18 mouse cellular contexts compared by ENCODE assay signal in genomic region chr11:84730218-84730617, GRCm38 (mm10).
"Had no signal": no experiment of that assay in that cellular context is flagged by ENCODE, and none has a peak within 500 bp of the region (broad histone marks: within the 10 kb centered on the region; RNA-seq: fewer than 3 reads in every experiment).

No protein-coding gene starts in this region.

- H3K27ac ChIP-seq: kidney, embryonic 15.5 days; left cerebral cortex, adult 2 months; liver, embryonic 13.5 days; midbrain, embryonic 12.5 days; midbrain, embryonic 15.5 days; stomach, embryonic 15.5 days had no signal

- H3K9ac ChIP-seq: kidney, embryonic 15.5 days; liver, embryonic 13.5 days; midbrain, embryonic 12.5 days; midbrain, embryonic 15.5 days; stomach, embryonic 15.5 days had no signal

- H3K9me3 ChIP-seq: kidney, embryonic 15.5 days; liver, embryonic 13.5 days; midbrain, embryonic 12.5 days; midbrain, embryonic 15.5 days; stomach, embryonic 15.5 days had no signal

- H3K4me2 ChIP-seq: kidney, embryonic 15.5 days; liver, embryonic 13.5 days; midbrain, embryonic 12.5 days; midbrain, embryonic 15.5 days; stomach, embryonic 15.5 days had no signal

- H3K4me3 ChIP-seq: kidney, embryonic 15.5 days; left cerebral cortex, adult 2 months; liver, embryonic 13.5 days; midbrain, embryonic 12.5 days; midbrain, embryonic 15.5 days; stomach, embryonic 15.5 days had no signal

- H3K4me1 ChIP-seq: kidney, embryonic 15.5 days; stomach, embryonic 15.5 days had no signal

- H3K27me3 ChIP-seq: midbrain, embryonic 15.5 days; stomach, embryonic 15.5 days had no signal

- H3K36me3 ChIP-seq: kidney, embryonic 15.5 days; liver, embryonic 13.5 days; midbrain, embryonic 12.5 days; midbrain, embryonic 15.5 days; stomach, embryonic 15.5 days had no signal

- DNase-seq: kidney, adult 2 months; kidney, postnatal 10 days; kidney, postnatal 36 days; layer of hippocampus, postnatal 36 days; liver, embryonic 13.5 days; lung, adult 2 months; lung, postnatal 14 days; lung, postnatal 4 days; right cerebral cortex, postnatal 25 days; spleen, adult 18-20 months; thymus, adult 18-20 months; thymus, postnatal 4 days had no signal

- ATAC-seq: intestine, postnatal 0 days; midbrain, embryonic 15.5 days had no signal
